Mouse (Mus musculus): ENCODE results near the gene Slc25a44. TPM values are rescaled to one million over a fixed set of nuclear protein-coding genes. Genes with fewer than 3 reads are reported as not detected.

The Slc25a44 gene
- polyA plus RNA-seq (2014; fragmentation: Nextera tagmentation; extraction: Ambion mirVana), result 14.8 and 15.6 TPM in 2 replicates

GRCm38 (mm10) chr3:88424605-88425329, at the start of gene Slc25a44:
Gene Slc25a44 (minus strand): TSS chr3:88425139.
- Histone ChIP-seq H3K4me2 (peak within 1 kb of the TSS; percentile 95), H3K27ac (ENCODE audit: low read depth, low read length) (0 out of 2 replicates have a peak within 1 kb of the TSS, but pooled peaks have one; percentile 35), H3K9ac (ENCODE audit: low read depth, low read length) (peak within 1 kb of the TSS; percentile 77), H3K4me1 (ENCODE audit: control insufficient read depth, insufficient read depth, low read length) (peaks cover 14% of the 10 kb centered on the region), H3K4me3 (ENCODE audit: low read depth, low read length) (peak within 1 kb of the TSS; percentile 91), H3K36me3 (ENCODE audit: control insufficient read depth, insufficient read depth, low read length) (peaks cover 7% of the 10 kb centered on the region), H3K27me3 (ENCODE audit: control insufficient read depth, insufficient read depth, low read length) (no peaks in the 10 kb centered on the region), H3K9me3 (replicated peaks; ENCODE audit: control insufficient read depth, low read length) (no peaks in the 10 kb centered on the region)
- ATAC-seq (replicated peaks; ENCODE audit: insufficient number of reproducible peaks, low FRiP score, low TSS enrichment), result peak; percentile 95
- WGBS (ENCODE audit: insufficient replicate concordance), result 1% methylated on average over 35 of the region's 35 CpGs

DNA sequence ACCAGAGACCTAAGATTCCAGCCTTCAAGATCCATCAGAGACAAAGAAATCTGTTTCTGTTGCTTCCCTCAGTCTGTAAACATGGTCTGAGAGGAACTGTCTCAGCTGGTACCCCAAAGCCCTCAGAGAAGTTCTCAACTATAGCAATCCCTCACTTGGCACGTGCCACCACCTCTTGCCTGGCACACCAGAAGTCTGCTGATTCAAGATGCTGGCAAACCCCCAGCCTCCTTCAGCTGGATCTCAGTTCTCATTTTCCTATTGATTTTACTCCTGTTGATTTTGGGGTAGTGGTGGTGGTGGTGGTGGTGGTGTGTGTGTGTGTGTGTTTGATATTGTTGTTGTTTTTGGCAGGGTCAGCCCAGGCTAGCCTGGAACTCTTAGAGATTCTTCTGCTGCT, 48.6 kb upstream of the Slc25a44 start:
- no peaks in the 10 kb centered on the region for H3K36me3 ChIP-seq (ENCODE audit: control insufficient read depth, insufficient read depth, low read length)
- no peak for ATAC-seq (replicated peaks; ENCODE audit: insufficient number of reproducible peaks, low FRiP score, low TSS enrichment)
- no peaks in the 10 kb centered on the region for H3K9me3 ChIP-seq (replicated peaks; ENCODE audit: control insufficient read depth, low read length)
- no peak overlapping the region for H3K27ac ChIP-seq (ENCODE audit: low read depth, low read length)
- no peaks in the 10 kb centered on the region for H3K27me3 ChIP-seq (ENCODE audit: control insufficient read depth, insufficient read depth, low read length)
- no peak overlapping the region for H3K4me2 ChIP-seq
- 89% methylated on average over 1 of the region's 1 CpGs for WGBS (ENCODE audit: insufficient replicate concordance)
- H3K4me1 ChIP-seq (ENCODE audit: control insufficient read depth, insufficient read depth, low read length), result 0 out of 2 replicates have a peak, but pooled peaks cover 3% of the 10 kb centered on the region
- no peak overlapping the region for H3K9ac ChIP-seq (ENCODE audit: low read depth, low read length)
- H3K4me3 ChIP-seq (ENCODE audit: low read depth, low read length), result no peak overlapping the region

DNA sequence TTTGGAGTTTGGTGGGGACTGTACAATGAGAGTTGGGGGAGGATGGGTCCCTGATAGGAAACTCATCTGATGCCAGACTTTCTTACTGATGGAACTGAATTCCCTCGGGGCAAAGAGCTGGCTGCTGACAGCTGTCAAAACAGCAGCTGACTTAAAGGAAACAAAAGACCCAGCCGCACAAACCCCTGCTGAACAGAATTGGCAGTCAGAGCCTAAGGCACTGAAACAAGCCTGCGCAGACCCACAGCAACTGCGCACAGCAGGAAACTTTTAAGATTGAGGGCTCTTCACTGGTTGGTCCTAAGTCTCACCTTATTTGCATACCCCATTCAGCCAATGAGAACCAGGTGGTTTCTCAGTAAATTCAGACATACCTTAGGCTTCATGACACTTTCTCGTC, 48.1 kb upstream of the Slc25a44 start:
- Histone ChIP-seq H3K27me3 (ENCODE audit: control insufficient read depth, insufficient read depth, low read length) (no peaks in the 10 kb centered on the region), H3K4me1 (ENCODE audit: control insufficient read depth, insufficient read depth, low read length) (0 out of 2 replicates have a peak, but pooled peaks cover 3% of the 10 kb centered on the region), H3K4me3 (ENCODE audit: low read depth, low read length) (no peak overlapping the region), H3K36me3 (ENCODE audit: control insufficient read depth, insufficient read depth, low read length) (no peaks in the 10 kb centered on the region), H3K9ac (ENCODE audit: low read depth, low read length) (no peak overlapping the region), H3K27ac (ENCODE audit: low read depth, low read length) (no peak overlapping the region), H3K9me3 (replicated peaks; ENCODE audit: control insufficient read depth, low read length) (no peaks in the 10 kb centered on the region), H3K4me2 (no peak overlapping the region)
- 39% methylated on average over 5 of the region's 5 CpGs for WGBS (ENCODE audit: insufficient replicate concordance)
- ATAC-seq (replicated peaks; ENCODE audit: insufficient number of reproducible peaks, low FRiP score, low TSS enrichment), result no peak

DNA sequence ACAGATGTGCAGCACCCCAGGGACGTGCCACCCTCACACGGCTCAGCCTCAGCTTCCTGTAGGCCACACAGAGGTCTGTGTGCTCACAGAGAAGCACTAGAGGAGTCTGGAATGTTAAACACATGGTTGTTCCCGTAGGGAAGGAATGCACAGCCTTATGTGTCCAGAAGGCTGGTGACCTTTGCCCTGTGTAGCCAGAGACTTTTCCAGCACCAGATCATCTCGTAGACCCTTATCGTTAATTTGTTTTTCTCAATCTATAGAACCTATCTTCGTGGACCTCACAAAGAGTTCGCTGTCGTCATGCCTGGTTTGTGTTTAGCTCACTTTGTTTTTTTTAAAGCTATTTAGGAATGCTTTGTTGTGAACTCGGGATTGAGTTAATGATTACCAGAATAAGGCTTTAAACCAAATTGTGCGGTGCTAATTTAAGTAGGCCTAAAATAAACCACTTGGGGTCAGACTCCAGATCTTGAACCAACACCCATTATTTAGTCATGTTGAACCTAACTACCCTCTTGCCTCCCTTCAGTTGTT, 46.1 kb upstream of the Slc25a44 start:
- H3K9ac ChIP-seq (ENCODE audit: low read depth, low read length), result no peak overlapping the region
- H3K9me3 ChIP-seq (replicated peaks; ENCODE audit: control insufficient read depth, low read length), result no peaks in the 10 kb centered on the region
- no peak overlapping the region for H3K4me3 ChIP-seq (ENCODE audit: low read depth, low read length)
- no peak for ATAC-seq (replicated peaks; ENCODE audit: insufficient number of reproducible peaks, low FRiP score, low TSS enrichment)
- H3K27me3 ChIP-seq (ENCODE audit: control insufficient read depth, insufficient read depth, low read length), result no peaks in the 10 kb centered on the region
- H3K27ac ChIP-seq (ENCODE audit: low read depth, low read length), result no peak overlapping the region
- no peaks in the 10 kb centered on the region for H3K4me1 ChIP-seq (ENCODE audit: control insufficient read depth, insufficient read depth, low read length)
- no peak overlapping the region for H3K4me2 ChIP-seq
- no peaks in the 10 kb centered on the region for H3K36me3 ChIP-seq (ENCODE audit: control insufficient read depth, insufficient read depth, low read length)
- 56% methylated on average over 10 of the region's 10 CpGs for WGBS (ENCODE audit: insufficient replicate concordance)

- no peak overlapping the region for H3K9ac ChIP-seq (ENCODE audit: low read depth, low read length)
- H3K27me3 ChIP-seq (ENCODE audit: control insufficient read depth, insufficient read depth, low read length), result no peaks in the 10 kb centered on the region
- H3K4me2 ChIP-seq, result no peak overlapping the region
- H3K36me3 ChIP-seq (ENCODE audit: control insufficient read depth, insufficient read depth, low read length), result no peaks in the 10 kb centered on the region
- no peak for ATAC-seq (replicated peaks; ENCODE audit: insufficient number of reproducible peaks, low FRiP score, low TSS enrichment)
- H3K4me3 ChIP-seq (ENCODE audit: low read depth, low read length), result no peak overlapping the region
- H3K4me1 ChIP-seq (ENCODE audit: control insufficient read depth, insufficient read depth, low read length), result no peaks in the 10 kb centered on the region
- H3K27ac ChIP-seq (ENCODE audit: low read depth, low read length), result no peak overlapping the region
- 83% methylated on average over 2 of the region's 2 CpGs for WGBS (ENCODE audit: insufficient replicate concordance)
- H3K9me3 ChIP-seq (replicated peaks; ENCODE audit: control insufficient read depth, low read length), result no peaks in the 10 kb centered on the region
Observed at GRCm38 (mm10) chr3:88469466-88469865, 44.5 kb upstream of the Slc25a44 start.

DNA sequence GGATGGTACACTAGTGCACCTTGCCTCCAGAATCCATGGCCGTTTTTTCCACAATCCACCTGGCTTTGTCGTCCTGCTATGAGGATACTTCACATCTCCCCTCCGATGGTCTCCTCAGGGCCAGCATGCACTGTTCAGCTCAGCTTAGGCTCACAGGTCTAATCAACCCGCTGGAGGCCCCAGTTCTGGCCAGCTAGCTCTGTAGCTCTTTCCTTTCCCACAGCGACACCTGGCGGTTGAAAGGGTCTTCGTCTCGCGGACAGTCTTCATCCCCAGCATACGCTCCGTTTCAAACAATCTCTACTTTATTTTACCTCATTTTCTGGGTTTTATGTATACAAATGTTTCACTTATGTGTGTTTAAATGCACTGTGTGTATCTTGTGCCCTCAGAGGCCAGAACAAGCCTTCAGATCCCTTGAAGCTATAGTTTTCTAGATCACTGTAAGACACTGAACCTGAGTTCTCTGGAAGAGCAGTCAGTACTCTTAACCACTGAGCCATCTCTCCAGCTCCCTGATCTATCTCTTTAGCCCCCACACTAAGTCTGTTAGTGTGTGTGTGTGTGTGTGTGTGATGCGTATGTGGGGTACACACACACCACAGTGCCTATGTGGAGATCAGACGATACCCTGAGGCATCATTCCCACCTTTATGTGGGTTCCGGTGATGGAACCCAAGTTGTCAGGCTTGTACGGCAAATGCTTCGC, 42.3 kb upstream of the Slc25a44 start:
- no peak overlapping the region for H3K4me2 ChIP-seq
- no peak overlapping the region for H3K4me3 ChIP-seq (ENCODE audit: low read depth, low read length)
- no peak overlapping the region for H3K9ac ChIP-seq (ENCODE audit: low read depth, low read length)
- no peaks in the 10 kb centered on the region for H3K4me1 ChIP-seq (ENCODE audit: control insufficient read depth, insufficient read depth, low read length)
- no peaks in the 10 kb centered on the region for H3K27me3 ChIP-seq (ENCODE audit: control insufficient read depth, insufficient read depth, low read length)
- ATAC-seq (replicated peaks; ENCODE audit: insufficient number of reproducible peaks, low FRiP score, low TSS enrichment), result peak; percentile 63; the same call in 1 of the 2 replicates
- no peaks in the 10 kb centered on the region for H3K9me3 ChIP-seq (replicated peaks; ENCODE audit: control insufficient read depth, low read length)
- no peaks in the 10 kb centered on the region for H3K36me3 ChIP-seq (ENCODE audit: control insufficient read depth, insufficient read depth, low read length)
- H3K27ac ChIP-seq (ENCODE audit: low read depth, low read length), result no peak overlapping the region
- WGBS (ENCODE audit: insufficient replicate concordance), result 29% methylated on average over 16 of the region's 16 CpGs

GRCm38 (mm10) chr3:88465127-88465526, 40.2 kb upstream of the Slc25a44 start:
- no peak overlapping the region for H3K9ac ChIP-seq (ENCODE audit: low read depth, low read length)

DNA sequence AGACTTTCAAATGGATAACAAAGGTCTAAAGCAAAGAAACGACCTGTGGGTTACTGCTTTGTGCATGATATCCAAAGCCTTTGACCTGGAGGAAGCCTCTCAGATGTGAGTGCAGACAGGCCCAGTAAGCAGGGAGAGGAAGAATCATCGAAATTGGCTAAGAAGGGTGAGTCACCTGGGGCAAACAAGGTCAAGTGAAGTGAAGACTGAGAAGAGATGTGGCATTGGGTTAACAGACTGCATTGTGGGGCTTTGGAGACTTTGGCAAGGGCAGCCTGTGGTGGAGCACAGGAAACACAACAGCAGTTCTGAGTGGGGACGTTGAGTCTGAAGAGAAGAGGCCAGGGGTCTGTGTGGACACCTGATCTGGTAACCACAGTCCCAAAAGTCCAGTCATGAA, 39.5 kb upstream of the Slc25a44 start:
- Histone ChIP-seq H3K36me3 (ENCODE audit: control insufficient read depth, insufficient read depth, low read length) (no peaks in the 10 kb centered on the region), H3K4me1 (ENCODE audit: control insufficient read depth, insufficient read depth, low read length) (no peaks in the 10 kb centered on the region), H3K4me3 (ENCODE audit: low read depth, low read length) (no peak overlapping the region), H3K27me3 (ENCODE audit: control insufficient read depth, insufficient read depth, low read length) (peaks cover 7% of the 10 kb centered on the region), H3K9me3 (replicated peaks; ENCODE audit: control insufficient read depth, low read length) (no peaks in the 10 kb centered on the region), H3K9ac (ENCODE audit: low read depth, low read length) (no peak overlapping the region), H3K27ac (ENCODE audit: low read depth, low read length) (no peak overlapping the region), H3K4me2 (no peak overlapping the region)
- WGBS (ENCODE audit: insufficient replicate concordance), result 46% methylated on average over 3 of the region's 3 CpGs
- no peak for ATAC-seq (replicated peaks; ENCODE audit: insufficient number of reproducible peaks, low FRiP score, low TSS enrichment)

More at GRCm38 (mm10) chr3:88465127-88465526, 40.2 kb upstream of the Slc25a44 start:
- Histone ChIP-seq H3K4me2 (no peak overlapping the region), H3K36me3 (ENCODE audit: control insufficient read depth, insufficient read depth, low read length) (no peaks in the 10 kb centered on the region), H3K4me1 (ENCODE audit: control insufficient read depth, insufficient read depth, low read length) (no peaks in the 10 kb centered on the region), H3K4me3 (ENCODE audit: low read depth, low read length) (no peak overlapping the region), H3K9me3 (replicated peaks; ENCODE audit: control insufficient read depth, low read length) (no peaks in the 10 kb centered on the region), H3K27me3 (ENCODE audit: control insufficient read depth, insufficient read depth, low read length) (peaks cover 2% of the 10 kb centered on the region; the same call in 1 of the 2 replicates), H3K27ac (ENCODE audit: low read depth, low read length) (no peak overlapping the region)
- 66% methylated on average over 2 of the region's 2 CpGs for WGBS (ENCODE audit: insufficient replicate concordance)
- ATAC-seq (replicated peaks; ENCODE audit: insufficient number of reproducible peaks, low FRiP score, low TSS enrichment), result no peak

All from heart, embryonic 11.5 days (tissue).